Mouse (Mus musculus): ENCODE measurements at regions not wholly inside any gene's neighbourhood (a gene's known extent, or its start where the extent isn't known, plus 50 kb on each side); places are given as distances from the start of the nearest gene placed in this dataset.

GRCm38 (mm10) chr7:115208781-115209180 lies 465.3 kb downstream of the Insc start:
- TF ChIP-seq CTCF (IDR thresholded peaks at IDR 0.05; ENCODE audit: borderline replicate concordance, insufficient read depth, low read length) (no peak), POLR2A (IDR thresholded peaks at IDR 0.05; ENCODE audit: low read depth, low read length) (no peak)
